Comparison of ENCODE assay signal across 15 mouse cellular contexts in the genomic region with DNA sequence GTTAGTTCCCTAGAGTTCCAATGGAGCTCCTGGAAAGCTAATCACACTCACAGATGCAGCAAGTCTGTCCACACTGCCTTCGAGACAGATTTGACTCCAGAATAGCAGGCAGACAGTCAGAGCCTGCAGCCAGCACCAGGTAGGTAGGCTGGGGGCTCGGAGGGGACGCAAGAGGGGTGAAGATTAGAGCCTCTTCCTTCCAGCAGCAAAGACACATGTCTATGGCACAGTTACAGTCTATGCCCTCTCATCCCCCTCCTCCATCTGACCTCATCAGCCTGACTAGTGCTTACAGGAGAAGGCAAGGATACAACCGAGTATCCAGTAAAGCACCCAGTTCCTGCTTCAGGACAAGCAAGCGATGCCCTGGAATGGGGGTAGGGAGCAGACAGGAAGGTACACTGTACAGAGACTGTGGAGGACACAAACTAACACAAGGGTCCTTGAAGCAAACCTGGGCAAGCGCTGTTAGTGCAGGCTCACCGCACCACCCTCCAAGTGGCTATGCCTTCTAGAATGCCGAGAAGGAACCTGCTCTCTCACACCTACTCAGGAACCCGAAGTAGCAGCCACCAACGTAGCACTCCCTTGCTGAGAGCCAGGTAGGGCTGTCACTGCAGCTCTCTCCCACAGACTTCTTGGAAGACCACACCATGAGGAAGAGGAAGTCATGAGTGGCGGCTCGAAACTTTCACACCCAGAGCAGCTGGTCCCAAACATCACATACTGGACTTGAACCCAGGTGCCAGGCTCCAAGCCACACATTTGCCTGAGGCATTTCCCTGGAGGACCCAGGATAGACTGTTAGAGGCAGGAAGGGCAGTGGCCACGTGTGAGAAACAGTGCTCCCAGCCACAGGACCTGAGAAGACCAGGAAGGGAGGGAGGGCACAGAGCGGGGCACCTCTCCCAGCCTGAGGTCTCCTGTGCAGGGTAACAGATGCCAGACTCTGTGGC. TPM values are rescaled to one million over a fixed set of nuclear protein-coding genes. Genes with fewer than 3 reads are reported as not detected.
DNase-seq lines count a peak whose midpoint lies in the region; ATAC-seq and TF ChIP-seq lines count a peak whose summit lies in the region.
"Had no signal": no experiment of that assay in that cellular context is flagged by ENCODE, and none has a peak within 500 bp of the region (broad histone marks: within the 10 kb centered on the region; RNA-seq: fewer than 3 reads in every experiment).

No protein-coding gene starts in this region.

- ATAC-seq in frontal cortex, adult (ENCODE audit: low TSS enrichment), result peak; percentile 70

- H3K27ac ChIP-seq in spleen, adult 2 months (ENCODE audit: insufficient read depth, low read length), result peak overlapping the region; percentile 41; the same call in 1 of the 2 replicates
- H3K27ac ChIP-seq: hindbrain, embryonic 15.5 days; lung, embryonic 15.5 days; neural tube, embryonic 13.5 days had no signal

- H3K4me3 ChIP-seq in spleen, adult 2 months (ENCODE audit: extremely low read depth, insufficient read depth, insufficient read length), result no peak overlapping the region
- H3K4me3 ChIP-seq: hindbrain, embryonic 15.5 days; lung, embryonic 15.5 days; neural tube, embryonic 13.5 days had no signal

- H3K4me1 ChIP-seq in spleen, adult 2 months (ENCODE audit: control insufficient read depth, insufficient read depth, insufficient read length), result peaks cover 54% of the 10 kb centered on the region

- WGBS in spleen, adult 2 months, result 47% methylated on average over 14 of the region's 14 CpGs

- TF ChIP-seq CTCF in spleen, adult 2 months (IDR thresholded peaks at IDR 0.05; ENCODE audit: extremely low read depth, insufficient read depth, insufficient read length, insufficient replicate concordance), result no peak

- intact Hi-C loops in left cerebral cortex, postnatal 14 days (cut with DNase I), result loop anchor here (5.0 to 10.0 kb wide), 2 partner anchors 87 to 285 kb away; no protein-coding TSS in a partner anchor

- no peaks in the 10 kb centered on the region for H3K36me3 ChIP-seq in spleen, adult 2 months (ENCODE audit: control insufficient read depth, insufficient read depth, low read length)
- H3K36me3 ChIP-seq: hindbrain, embryonic 15.5 days; lung, embryonic 15.5 days; neural tube, embryonic 13.5 days had no signal

- no peak for DNase-seq in frontal cortex, postnatal 10 days (ENCODE audit: low spot score in 2 of 2)
- peak; percentile 27 to 30 for DNase-seq in left cerebral cortex, adult 18-20 months (ENCODE audit: low spot score in 2 of 2)
- no peak for DNase-seq in left cerebral cortex, postnatal 14 days (ENCODE audit: low spot score in 2 of 2)
- DNase-seq in spleen, adult 2 months (ENCODE audit: low read depth in 1 of 2, low spot score in 2 of 2), result no peak
- no peak for DNase-seq in spleen, postnatal 10 days (ENCODE audit: low spot score in 2 of 2)
- no peak for DNase-seq in urinary bladder, postnatal 4 days (ENCODE audit: low spot score in 2 of 2)
- DNase-seq in Muller cell, postnatal 12 days (ENCODE audit: inconsistent ontology term), result no peak
- DNase-seq: cerebellum, adult 9-10 months; kidney, adult 11 months; kidney, postnatal 4 days; layer of hippocampus, postnatal 36 days had no signal

- no peak for TF ChIP-seq POLR2A in spleen, adult 2 months (IDR thresholded peaks at IDR 0.05; ENCODE audit: low read depth, low read length)

- H3K27me3 ChIP-seq in spleen, adult 2 months (ENCODE audit: control insufficient read depth, insufficient read depth, low read length), result no peaks in the 10 kb centered on the region
- H3K27me3 ChIP-seq: hindbrain, embryonic 15.5 days; lung, embryonic 15.5 days; neural tube, embryonic 13.5 days had no signal

RNA-seq across cellular contexts. Expression of a gene that starts 11.7 kb away (rescaled TPM):
- total RNA-seq in left cerebral cortex, adult 18-20 months (2021), result 10 to 100 TPM; 22.5 to 23.2 TPM
- total RNA-seq in left cerebral cortex, postnatal 14 days (2021), result 10 to 100 TPM; 20.4 to 21.3 TPM
- 16.7 and 18.0 TPM in 2 replicates for polyA plus RNA-seq in spleen, adult 2 months (2012; rRNA removed)

Comparison
In these comparisons a context has a peak if more than half of its experiments do, and no peak if none do; other contexts are left out.
1. DNase-seq: peak in left cerebral cortex, adult 18-20 months (2 of 2); none in frontal cortex, postnatal 10 days (0 of 2), left cerebral cortex, postnatal 14 days (0 of 2), spleen, adult 2 months (0 of 2), spleen, postnatal 10 days (0 of 2), urinary bladder, postnatal 4 days (0 of 2) and Muller cell, postnatal 12 days (single experiment).